8 mouse cellular contexts compared by ENCODE assay signal in genomic region chr12:20921398-20922023, GRCm38 (mm10).
DNase-seq lines count a peak whose midpoint lies in the region; ATAC-seq and TF ChIP-seq lines count a peak whose summit lies in the region.
"Not testable (repeated sequence)": the region's sequence is repeated elsewhere in the genome, so short reads cannot be mapped to it uniquely, and the experiment has no call there.

No protein-coding gene starts in this region.

- H3K4me3 ChIP-seq in bone marrow macrophage, adult 2 months (ENCODE audit: insufficient read depth, low read length), result peak overlapping the region; percentile 54
- peak overlapping the region; percentile 75 for H3K4me3 ChIP-seq in embryonic facial prominence, embryonic 14.5 days (ENCODE audit: low read depth, low read length)
- H3K4me3 ChIP-seq in heart, embryonic 11.5 days (ENCODE audit: low read depth, low read length), result peak overlapping the region; percentile 80
- peak overlapping the region; percentile 82 for H3K4me3 ChIP-seq in intestine, embryonic 14.5 days (ENCODE audit: low read depth, low read length)
- H3K4me3 ChIP-seq in limb, embryonic 12.5 days (replicated peaks), result peak overlapping the region; percentile 83
- H3K4me3 ChIP-seq in midbrain, embryonic 10.5 days, result peak overlapping the region; percentile 82
- peak overlapping the region; percentile 99 for H3K4me3 ChIP-seq in olfactory bulb, adult 2 months (ENCODE audit: insufficient read depth, low read depth, low read length)

- peak overlapping the region; percentile 94; the same call in 1 of the 2 replicates for H3K9ac ChIP-seq in embryonic facial prominence, embryonic 14.5 days (ENCODE audit: low read depth, low read length)
- not testable (repeated sequence) for H3K9ac ChIP-seq in heart, embryonic 11.5 days (ENCODE audit: low read depth, low read length); intestine, embryonic 14.5 days (ENCODE audit: low read length); limb, embryonic 12.5 days (replicated peaks)

- peaks cover 17% of the 10 kb centered on the region for H3K9me3 ChIP-seq in embryonic facial prominence, embryonic 14.5 days (ENCODE audit: control insufficient read depth, low read length)
- not testable (repeated sequence) for H3K9me3 ChIP-seq in heart, embryonic 11.5 days (replicated peaks; ENCODE audit: control insufficient read depth, low read length); intestine, embryonic 14.5 days (ENCODE audit: control insufficient read depth, low read length)
- peaks cover 28% of the 10 kb centered on the region for H3K9me3 ChIP-seq in limb, embryonic 12.5 days
- H3K9me3 ChIP-seq in midbrain, embryonic 10.5 days (replicated peaks), result peaks cover 35% of the 10 kb centered on the region

- not testable (repeated sequence) for TF ChIP-seq CTCF in bone marrow macrophage, adult 2 months (IDR thresholded peaks at IDR 0.05; ENCODE audit: low read depth, low read length); olfactory bulb, adult 2 months (IDR thresholded peaks at IDR 0.05; ENCODE audit: insufficient read depth, low read depth, low read length)

- H3K4me2 ChIP-seq in embryonic facial prominence, embryonic 14.5 days (ENCODE audit: low read depth, low read length), result peak overlapping the region; percentile 45
- peak overlapping the region; percentile 60 for H3K4me2 ChIP-seq in heart, embryonic 11.5 days
- H3K4me2 ChIP-seq in intestine, embryonic 14.5 days (ENCODE audit: low read length), result peak overlapping the region; percentile 23; the same call in 1 of the 2 replicates
- H3K4me2 ChIP-seq in limb, embryonic 12.5 days, result peak overlapping the region; percentile 44

- H3K36me3 ChIP-seq in embryonic facial prominence, embryonic 14.5 days (ENCODE audit: control insufficient read depth, insufficient read depth, low read length), result peaks cover 10% of the 10 kb centered on the region; the same call in 1 of the 2 replicates
- not testable (repeated sequence) for H3K36me3 ChIP-seq in heart, embryonic 11.5 days (ENCODE audit: control insufficient read depth, insufficient read depth, low read length); intestine, embryonic 14.5 days (ENCODE audit: control insufficient read depth, insufficient read depth, low read length)
- H3K36me3 ChIP-seq in limb, embryonic 12.5 days, result peaks cover 22% of the 10 kb centered on the region
- peaks cover 31% of the 10 kb centered on the region for H3K36me3 ChIP-seq in midbrain, embryonic 10.5 days

- TF ChIP-seq POLR2A in bone marrow macrophage, adult 2 months (IDR thresholded peaks at IDR 0.05; ENCODE audit: borderline replicate concordance, low read depth, low read length); olfactory bulb, adult 2 months (IDR thresholded peaks at IDR 0.05; ENCODE audit: insufficient read depth, low read depth, low read length): not testable (repeated sequence)

- not testable (repeated sequence) for ATAC-seq in embryonic facial prominence, embryonic 14.5 days (ENCODE audit: low read depth); heart, embryonic 11.5 days (replicated peaks; ENCODE audit: insufficient number of reproducible peaks, low FRiP score, low TSS enrichment); intestine, embryonic 14.5 days (replicated peaks; ENCODE audit: low FRiP score, low TSS enrichment, low read depth); limb, embryonic 12.5 days (ENCODE audit: insufficient number of reproducible peaks, insufficient read depth, low FRiP score, low TSS enrichment, low read depth)

- H3K27me3 ChIP-seq in embryonic facial prominence, embryonic 14.5 days (replicated peaks; ENCODE audit: control insufficient read depth, insufficient read depth, low read length); heart, embryonic 11.5 days (ENCODE audit: control insufficient read depth, insufficient read depth, low read length); intestine, embryonic 14.5 days (replicated peaks; ENCODE audit: control insufficient read depth, insufficient read depth, low read length); limb, embryonic 12.5 days; midbrain, embryonic 10.5 days (ENCODE audit: low read depth, poor library complexity, severe bottlenecking): not testable (repeated sequence)

- not testable (repeated sequence) for H3K27ac ChIP-seq in bone marrow macrophage, adult 2 months (ENCODE audit: insufficient read depth, low read depth, low read length); embryonic facial prominence, embryonic 14.5 days (replicated peaks; ENCODE audit: low read depth, low read length); heart, embryonic 11.5 days (ENCODE audit: low read depth, low read length); intestine, embryonic 14.5 days (ENCODE audit: low read depth); olfactory bulb, adult 2 months (ENCODE audit: insufficient read depth, low read depth, low read length)
- H3K27ac ChIP-seq in limb, embryonic 12.5 days, result peak overlapping the region; percentile 96; the same call in 1 of the 2 replicates
- peak overlapping the region; percentile 96 for H3K27ac ChIP-seq in midbrain, embryonic 10.5 days (replicated peaks)

- 16% methylated on average over 9 of the region's 15 CpGs for WGBS in embryonic facial prominence, embryonic 14.5 days
- 13% methylated on average over 10 of the region's 15 CpGs for WGBS in heart, embryonic 11.5 days (ENCODE audit: insufficient replicate concordance)
- WGBS in intestine, embryonic 14.5 days, result 17% methylated on average over 9 of the region's 15 CpGs
- 13% methylated on average over 15 of the region's 15 CpGs for WGBS in limb, embryonic 12.5 days
- WGBS in midbrain, embryonic 10.5 days, result 14% methylated on average over 15 of the region's 15 CpGs
- WGBS in olfactory bulb, adult 2 months, result 11% methylated on average over 15 of the region's 15 CpGs

- peak; percentile 65 for DNase-seq in A20 (ENCODE audit: low read depth, low spot score)
- not testable (repeated sequence) for DNase-seq in embryonic facial prominence, embryonic 14.5 days (ENCODE audit: low spot score)
- peak; percentile 66 for DNase-seq in intestine, embryonic 14.5 days (ENCODE audit: low spot score)
- peak; percentile 29 for DNase-seq in midbrain, embryonic 10.5 days (ENCODE audit: low spot score)

- not testable (repeated sequence) for H3K4me1 ChIP-seq in bone marrow macrophage, adult 2 months (ENCODE audit: control insufficient read depth, insufficient read depth, low read length); embryonic facial prominence, embryonic 14.5 days (ENCODE audit: control insufficient read depth, insufficient read depth, low read length); heart, embryonic 11.5 days (ENCODE audit: control insufficient read depth, insufficient read depth, low read length); intestine, embryonic 14.5 days (replicated peaks; ENCODE audit: control insufficient read depth, insufficient read depth, low read length); limb, embryonic 12.5 days (replicated peaks); midbrain, embryonic 10.5 days; olfactory bulb, adult 2 months (ENCODE audit: control insufficient read depth, insufficient read depth, low read length)
